Mouse (Mus musculus): ENCODE results near the gene Cdc42ep5.

DNA sequence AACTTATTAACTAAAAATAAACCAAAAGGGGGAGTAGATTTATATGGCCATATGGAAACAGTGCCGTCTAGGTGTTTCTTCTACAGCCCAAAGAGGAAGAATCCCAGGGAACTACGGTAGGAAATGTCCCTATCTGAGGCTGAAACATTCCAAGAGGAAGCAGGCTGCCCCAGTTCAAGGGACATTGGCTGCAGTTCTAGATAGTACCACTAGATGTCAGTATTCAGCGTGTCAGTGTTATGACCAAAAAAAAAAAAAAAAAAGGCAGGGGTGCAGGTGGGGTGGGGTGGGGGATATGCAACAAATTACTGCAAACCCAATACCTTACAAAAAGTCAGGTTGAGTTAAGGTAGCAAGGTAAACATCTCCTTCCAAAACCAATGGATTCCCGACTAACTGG is 61.2 kb downstream of the Cdc42ep5 start:
- TF ChIP-seq CTCF (IDR thresholded peaks at IDR 0.05; ENCODE audit: extremely low read depth, insufficient read depth, low read length) (peak; percentile 58), POLR2A (IDR thresholded peaks at IDR 0.05; ENCODE audit: extremely low read depth, insufficient read depth, low read length) (no peak)
